Mouse (Mus musculus) stomach, embryonic 14.5 days (tissue): Measurements from ENCODE around the gene Gprc5b. TPM values are rescaled to one million over a fixed set of nuclear protein-coding genes. Genes with fewer than 3 reads are reported as not detected.

Experiments
- ATAC-seq: fragments of 200-750 bp; cut with Nextera tagmentation; 2 replicates; pipeline ENCODE4 v1.8.0; 2017; ENCODE audit warnings: low read depth, moderate TSS enrichment; ENCODE audit not compliant: insufficient number of reproducible peaks, insufficient read depth, low FRiP score
- H3K27ac ChIP-seq: fragments of 300-500 bp; sonication (generic); 2 replicates; pipeline ENCODE4 v1.5.1; 2014; ENCODE audit warnings: mild to moderate bottlenecking, low read length, moderate library complexity, mixed read lengths
- H3K27me3 ChIP-seq: fragments of 300-500 bp; sonication (generic); 2 replicates; pipeline ENCODE4 v1.6.1; 2014; ENCODE audit warnings: low read length, control low read depth, mixed read lengths; ENCODE audit not compliant: control insufficient read depth, insufficient read depth
- H3K36me3 ChIP-seq: fragments of 300-500 bp; sonication (generic); 2 replicates; pipeline ENCODE4 v1.6.1; 2014; ENCODE audit warnings: mild to moderate bottlenecking, control low read depth, low read length, moderate library complexity, mixed read lengths; ENCODE audit not compliant: control insufficient read depth, insufficient read depth
- H3K4me1 ChIP-seq: fragments of 300-500 bp; sonication (generic); 2 replicates; pipeline ENCODE4 v1.6.1; 2014; ENCODE audit warnings: low read length, control low read depth, mixed read lengths; ENCODE audit not compliant: control insufficient read depth, insufficient read depth
- H3K4me2 ChIP-seq: fragments of 300-500 bp; sonication (generic); replicated peaks from 2 replicates; pipeline ENCODE4 v1.6.1; 2014; ENCODE audit warnings: low read depth, low read length, control low read depth
- H3K4me3 ChIP-seq: fragments of 300-500 bp; sonication (generic); 2 replicates; pipeline ENCODE4 v1.5.1; 2014; ENCODE audit warnings: low read depth, low read length, control low read depth
- H3K9ac ChIP-seq: fragments of 300-500 bp; sonication (generic); replicated peaks from 2 replicates; pipeline ENCODE4 v1.6.1; 2014; ENCODE audit warnings: low read depth, mild to moderate bottlenecking, control low read depth, low read length, moderate library complexity, mixed read lengths
- H3K9me3 ChIP-seq: fragments of 300-500 bp; sonication (generic); 2 replicates; pipeline ENCODE4 v1.6.1; 2016; ENCODE audit warnings: low read depth, low read length, control low read depth; ENCODE audit not compliant: control insufficient read depth
- WGBS: fragments of 180-500 bp; shearing (Covaris S2); extraction: QIAGEN DNeasy Blood & Tissue Kit; methylation state at CpG from one replicate; pipeline ENCODE4 v1.1.7; 2014; 5-methylcytosine and 5-hydroxymethylcytosine counted together
- polyA plus RNA-seq: library from polyadenylated mRNA; unstranded; fragments of >200 nt; fragmentation: Nextera tagmentation; extraction: Ambion mirVana; gene quantifications from 2 replicates; pipeline ENCODE4 v1.2.1, GENCODE M21; 2014

Gene Gprc5b
- polyA plus RNA-seq, 1 experiment from 2014 or later: 7.0 TPM

DNA sequence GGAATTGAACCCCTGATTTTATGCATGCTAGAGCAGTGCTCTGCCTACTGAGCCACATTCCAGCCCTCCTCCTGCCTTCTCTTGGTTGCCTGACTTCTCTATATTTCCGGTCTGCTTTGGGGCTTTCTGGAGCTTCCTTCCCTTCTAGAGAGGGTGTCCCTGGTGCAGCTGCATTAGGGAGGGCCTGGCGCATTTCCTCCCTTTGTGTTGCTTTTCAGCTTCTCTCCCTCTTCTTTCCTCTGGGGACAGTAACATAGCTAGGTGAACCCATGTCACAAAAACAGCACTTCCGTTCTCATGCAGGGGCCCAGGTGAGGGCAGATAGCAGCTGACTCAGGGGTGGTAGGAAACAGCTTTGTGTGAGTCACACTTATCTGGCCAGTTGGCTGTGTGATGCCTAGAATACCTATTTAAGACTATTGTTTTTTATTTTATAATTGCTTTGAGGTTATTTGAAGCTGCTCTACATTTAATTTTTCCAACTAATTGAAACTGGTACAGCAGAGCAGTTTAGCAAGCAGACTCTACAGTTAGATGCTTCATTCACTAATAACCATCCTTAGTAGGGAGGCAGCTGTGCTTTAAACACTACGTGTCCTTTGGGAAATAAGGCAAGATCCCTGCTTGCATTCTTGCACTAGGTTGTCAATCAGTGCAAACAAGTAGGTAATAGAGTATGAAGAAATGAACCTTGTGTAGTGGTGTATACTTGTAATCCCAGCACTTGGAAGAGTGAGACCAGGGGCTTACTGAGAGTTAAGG, 72.4 kb downstream of the Gprc5b start:
- Histone ChIP-seq H3K4me1 (peaks cover 3% of the 10 kb centered on the region; the same call in 1 of the 2 replicates), H3K27me3 (no peaks in the 10 kb centered on the region), H3K9ac (no peak overlapping the region), H3K4me2 (no peak overlapping the region), H3K4me3 (no peak overlapping the region), H3K27ac (no peak overlapping the region), H3K36me3 (no peaks in the 10 kb centered on the region), H3K9me3 (no peaks in the 10 kb centered on the region)
- 66% methylated on average over 4 of the region's 4 CpGs for WGBS
- ATAC-seq: no peak

Other genes starting within 250 kb of the Gprc5b start
- gene Iqck, start 139.5 kb downstream of the Gprc5b start, polyA plus RNA-seq: 2.0 and 3.3 TPM in 2 replicates
- gene Knop1, start 139.0 kb downstream of the Gprc5b start, polyA plus RNA-seq: 108 and 112 TPM in 2 replicates
- gene Gpr139, start 189.4 kb upstream of the Gprc5b start, polyA plus RNA-seq: not detected in 2 replicates